7 mouse cellular contexts compared by ENCODE assay signal in the genomic region with DNA sequence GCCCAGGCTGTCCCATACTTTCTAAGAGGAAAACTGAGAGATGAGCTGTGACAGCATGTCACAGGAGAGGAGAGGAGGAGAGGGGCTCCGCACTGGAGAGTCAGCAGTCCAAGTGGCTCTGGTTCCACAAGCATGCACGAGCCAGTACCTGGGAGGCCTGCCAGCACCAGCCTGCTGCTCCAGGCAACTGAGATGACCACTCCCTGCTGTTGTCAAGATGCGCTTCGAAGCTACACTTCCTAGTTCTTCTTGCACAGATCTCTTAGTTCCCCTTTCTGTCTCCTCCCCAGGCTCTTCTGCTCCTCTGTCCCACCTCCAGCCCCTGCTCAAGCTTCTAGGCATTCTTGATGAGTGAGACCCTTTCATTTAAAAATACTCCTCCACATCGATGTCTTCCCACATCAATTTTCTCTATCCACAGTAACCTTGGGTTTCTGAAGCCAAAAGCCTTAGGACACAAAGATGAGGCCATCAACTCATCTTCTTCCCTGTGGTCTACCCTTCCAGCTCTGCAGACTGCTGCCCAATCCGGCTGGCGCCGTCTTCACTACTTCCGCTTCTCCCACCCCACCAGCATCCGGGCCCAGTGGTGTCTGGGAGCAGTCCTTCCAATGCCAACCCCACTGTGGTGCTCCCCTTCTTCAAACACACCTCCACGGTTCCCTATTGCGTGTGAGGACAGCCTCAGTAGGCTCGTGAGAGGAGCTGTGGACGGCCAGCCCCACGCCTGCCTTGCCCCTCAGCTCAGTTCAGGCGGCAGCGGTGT. TPM values are rescaled to one million over a fixed set of nuclear protein-coding genes. Genes with fewer than 3 reads are reported as not detected.
A peak's percentile ranks its signal among the peaks of the same experiment; 100 is the strongest.
DNase-seq lines count a peak whose midpoint lies in the region; ATAC-seq and TF ChIP-seq lines count a peak whose summit lies in the region.

No protein-coding gene starts in this region.

- H3K79me2 ChIP-seq in CH12.LX (replicated peaks; ENCODE audit: control insufficient read depth, extremely low read depth, insufficient read depth, poor library complexity, severe bottlenecking) = no peaks in the 10 kb centered on the region

- no peak for TF ChIP-seq CTCF in CH12.LX (conservative IDR thresholded peaks at IDR 0.05 in 1 of 2, IDR thresholded peaks at IDR 0.05 in 1 of 2; ENCODE audit: low read depth in 2 of 2, low read length in 2 of 2)
- no peak for TF ChIP-seq CTCF in lung, postnatal 0 days (IDR thresholded peaks at IDR 0.05)

- no peak for TF ChIP-seq POLR2A in CH12.LX (IDR thresholded peaks at IDR 0.05; ENCODE audit: low read depth, low read length)

- TF ChIP-seq RAD21 in CH12.LX (IDR thresholded peaks at IDR 0.05; ENCODE audit: low read depth, low read length) = no peak

- no peak overlapping the region for H3K4me2 ChIP-seq in CH12.LX (ENCODE audit: insufficient read depth, low read depth, poor library complexity, severe bottlenecking)
- no peak overlapping the region for H3K4me2 ChIP-seq in lung, postnatal 0 days (replicated peaks; ENCODE audit: low read depth, low read length)
- H3K4me2 ChIP-seq in midbrain, embryonic 14.5 days (ENCODE audit: low read length) = no peak overlapping the region

- DNase-seq in 3T3-L1 (ENCODE audit: low read depth, low spot score) (peak; percentile 32), CH12.LX (ENCODE audit: extremely low read depth) (peak; percentile 53)
- DNase-seq in lung, postnatal 0 days (ENCODE audit: low spot score) = peak; percentile 35
- no peak for DNase-seq in yolk sac, embryonic 10.5 days (ENCODE audit: low spot score)
- no peak for DNase-seq in thymus, postnatal 10 days (ENCODE audit: low spot score in 2 of 2)
- no peak for DNase-seq in midbrain, embryonic 14.5 days

- H3K36me3 ChIP-seq in CH12.LX (replicated peaks in 1 of 2; ENCODE audit: control insufficient read depth in 1 of 2, insufficient read depth in 1 of 2, low read length in 1 of 2) = peaks cover 81 to 92% of the 10 kb centered on the region in 2 experiments
- H3K36me3 ChIP-seq in lung, postnatal 0 days (ENCODE audit: insufficient read depth, low read length) = peaks cover 42% of the 10 kb centered on the region; the same call in 1 of the 2 replicates
- H3K36me3 ChIP-seq in midbrain, embryonic 14.5 days (ENCODE audit: control insufficient read depth, insufficient read depth, low read length) = peaks cover 97% of the 10 kb centered on the region

- 88% methylated on average over 17 of the region's 17 CpGs for WGBS in lung, postnatal 0 days
- 95% methylated on average over 17 of the region's 17 CpGs for WGBS in midbrain, embryonic 14.5 days

- H3K27me3 ChIP-seq in CH12.LX (replicated peaks) = no peaks in the 10 kb centered on the region
- H3K27me3 ChIP-seq in lung, postnatal 0 days (replicated peaks; ENCODE audit: insufficient read depth, low read length) = no peaks in the 10 kb centered on the region
- H3K27me3 ChIP-seq in midbrain, embryonic 14.5 days (ENCODE audit: control insufficient read depth, insufficient read depth, low read length) = no peaks in the 10 kb centered on the region

- H3K4me1 ChIP-seq in CH12.LX (ENCODE audit: control insufficient read depth in 1 of 2, insufficient read depth in 2 of 2) = peaks cover 31 to 61% of the 10 kb centered on the region in 2 experiments
- no peaks in the 10 kb centered on the region for H3K4me1 ChIP-seq in lung, postnatal 0 days (ENCODE audit: insufficient read depth, low read depth, low read length)
- H3K4me1 ChIP-seq in midbrain, embryonic 14.5 days (ENCODE audit: control insufficient read depth, insufficient read depth, low read length) = no peaks in the 10 kb centered on the region

- 0 out of 2 replicates have a peak, but pooled peaks have one; percentile 31 for ATAC-seq in erythroid progenitor cell, adult 5-6 weeks (replicated peaks; ENCODE audit: low FRiP score, poor library complexity, severe bottlenecking)
- no peak for ATAC-seq in lung, postnatal 0 days
- no peak for ATAC-seq in midbrain, embryonic 14.5 days (ENCODE audit: low FRiP score, low TSS enrichment)

- no peak overlapping the region for H3K4me3 ChIP-seq in CH12.LX (replicated peaks in 1 of 3; ENCODE audit: low read depth in 2 of 3, low read length in 2 of 3, poor library complexity in 1 of 3)
- H3K4me3 ChIP-seq in lung, postnatal 0 days (ENCODE audit: low read depth, low read length) = no peak overlapping the region
- H3K4me3 ChIP-seq in midbrain, embryonic 14.5 days (replicated peaks; ENCODE audit: low read depth, low read length) = no peak overlapping the region

- dilution Hi-C loops in CH12.LX (cut with MboI; ENCODE audit: extremely low pct_ligation_motif_present, extremely low pct_unique_long_range_greater_than_20kb, low sequenced_read_pairs) = no loop called here

- in situ Hi-C loops in CH12.LX (cut with MboI; ENCODE audit: low pct_ligation_motif_present, low pct_unique_long_range_greater_than_20kb, low sequenced_read_pairs) = no loop called here

- TF ChIP-seq EP300 in CH12.LX (IDR thresholded peaks at IDR 0.05; ENCODE audit: low read length) = no peak
- TF ChIP-seq EP300 in lung, postnatal 0 days (IDR thresholded peaks at IDR 0.05) = no peak

- H3K9ac ChIP-seq in CH12.LX (ENCODE audit: insufficient read depth, low read depth) = no peak overlapping the region
- H3K9ac ChIP-seq in lung, postnatal 0 days (replicated peaks; ENCODE audit: low read depth) = no peak overlapping the region
- H3K9ac ChIP-seq in midbrain, embryonic 14.5 days (replicated peaks; ENCODE audit: low read length) = no peak overlapping the region

- no peak overlapping the region for H3K27ac ChIP-seq in CH12.LX (ENCODE audit: insufficient read depth, low read depth)
- H3K27ac ChIP-seq in lung, postnatal 0 days (ENCODE audit: low read length) = no peak overlapping the region
- no peak overlapping the region for H3K27ac ChIP-seq in midbrain, embryonic 14.5 days (replicated peaks; ENCODE audit: low read depth, low read length)

- H3K9me3 ChIP-seq in CH12.LX (replicated peaks; ENCODE audit: low read length) = no peaks in the 10 kb centered on the region
- H3K9me3 ChIP-seq in lung, postnatal 0 days (ENCODE audit: low read length) = no peaks in the 10 kb centered on the region
- no peaks in the 10 kb centered on the region for H3K9me3 ChIP-seq in midbrain, embryonic 14.5 days (ENCODE audit: control insufficient read depth, low read length)

TF ChIP-seq in CH12.LX, 34 proteins besides CTCF, POLR2A, EP300 and RAD21:
- TF ChIP-seq POLR2AphosphoS2 (IDR thresholded peaks at IDR 0.05; ENCODE audit: low read depth, low read length) = no peak
- peak; percentile 58 for TF ChIP-seq ELF1 (IDR thresholded peaks at IDR 0.05; ENCODE audit: low read depth, low read length)
TF ChIP-seq in CH12.LX: peak in this region for 1.

RNA-seq across cellular contexts. Expression of gene St3gal3, which starts 17.5 kb away (rescaled TPM):
- total RNA-seq in CH12.LX (2012; rRNA removed) = 7.8 and 10.1 TPM in 2 replicates
- 6.3 and 7.1 TPM in 2 replicates for total RNA-seq in CH12.LX (2014; rRNA removed)
- 8.2 and 8.7 TPM in 2 replicates for polyA plus RNA-seq in CH12.LX (2012; ENCODE audit: insufficient read length, low read depth)
- total RNA-seq in erythroid progenitor cell, adult 5-6 weeks (2015; ENCODE audit: low replicate concordance) = 5.4 and 10.8 TPM in 2 replicates
- 7.3 and 9.5 TPM in 2 replicates for total RNA-seq in erythroid progenitor cell, adult 5-6 weeks (2017; ENCODE audit: low replicate concordance)
- polyA plus RNA-seq in lung, postnatal 0 days (2015; fragmentation: Nextera tagmentation; extraction: Ambion mirVana) = 4.0 and 4.5 TPM in 2 replicates
- 9.3 and 20.1 TPM in 2 replicates for polyA plus RNA-seq in midbrain, embryonic 14.5 days (2014; fragmentation: Nextera tagmentation; extraction: Ambion mirVana)

RNA-seq across cellular contexts. Expression of gene Kdm4a, which starts 27.6 kb away (rescaled TPM):
- total RNA-seq in CH12.LX (2012; rRNA removed) (38.4 and 58.8 TPM in 2 replicates), CH12.LX (2014; rRNA removed) (36.9 TPM in 2 replicates)
- polyA plus RNA-seq in CH12.LX (2012; ENCODE audit: insufficient read length, low read depth) = 43.2 and 43.6 TPM in 2 replicates
- 18.0 and 24.3 TPM in 2 replicates for total RNA-seq in erythroid progenitor cell, adult 5-6 weeks (2015; ENCODE audit: low replicate concordance)
- 42.5 and 62.1 TPM in 2 replicates for total RNA-seq in erythroid progenitor cell, adult 5-6 weeks (2017; ENCODE audit: low replicate concordance)
- polyA plus RNA-seq in lung, postnatal 0 days (2015; fragmentation: Nextera tagmentation; extraction: Ambion mirVana) = 20.3 and 23.4 TPM in 2 replicates
- polyA plus RNA-seq in midbrain, embryonic 14.5 days (2014; fragmentation: Nextera tagmentation; extraction: Ambion mirVana) = 56.2 and 62.5 TPM in 2 replicates

Comparison
In these comparisons a context has a peak if more than half of its experiments do, and no peak if none do; other contexts are left out.
1. DNase-seq: peak in 3T3-L1 (single experiment), CH12.LX (single experiment) and lung, postnatal 0 days (single experiment); none in yolk sac, embryonic 10.5 days (single experiment), thymus, postnatal 10 days (0 of 2) and midbrain, embryonic 14.5 days (single experiment).